8 mouse cellular contexts compared by ENCODE assay signal in genomic region chr10:60346701-60347405, GRCm38 (mm10). TPM values are rescaled to one million over a fixed set of nuclear protein-coding genes. Genes with fewer than 3 reads are reported as not detected.
A peak's percentile ranks its signal among the peaks of the same experiment; 100 is the strongest.
DNase-seq lines count a peak whose midpoint lies in the region; ATAC-seq and TF ChIP-seq lines count a peak whose summit lies in the region.

TSS of gene Vsir (plus strand) at chr10:60346851.

- no peaks in the 10 kb centered on the region for H3K9me3 ChIP-seq in forebrain, embryonic 12.5 days
- H3K9me3 ChIP-seq in heart, postnatal 0 days (replicated peaks; ENCODE audit: control insufficient read depth, low read length): no peaks in the 10 kb centered on the region
- H3K9me3 ChIP-seq in liver, embryonic 13.5 days (replicated peaks): no peaks in the 10 kb centered on the region
- no peaks in the 10 kb centered on the region for H3K9me3 ChIP-seq in stomach, embryonic 14.5 days (ENCODE audit: control insufficient read depth, low read depth, low read length)

- H3K27me3 ChIP-seq in forebrain, embryonic 12.5 days: peaks cover 36% of the 10 kb centered on the region
- H3K27me3 ChIP-seq in heart, postnatal 0 days (ENCODE audit: control insufficient read depth, insufficient read depth, low read length): peaks cover 8% of the 10 kb centered on the region; the same call in 1 of the 2 replicates
- no peaks in the 10 kb centered on the region for H3K27me3 ChIP-seq in liver, embryonic 13.5 days
- no peaks in the 10 kb centered on the region for H3K27me3 ChIP-seq in stomach, embryonic 14.5 days (ENCODE audit: control insufficient read depth, insufficient read depth, low read length)

- TF ChIP-seq EP300 in heart, postnatal 0 days (IDR thresholded peaks at IDR 0.05; ENCODE audit: low read depth): no peak

- peak; percentile 45 for DNase-seq in brain, adult 2 months (ENCODE audit: low read depth, low spot score)
- peak; percentile 68 for DNase-seq in heart, postnatal 0 days (ENCODE audit: low spot score)
- peak; percentile 77 to 86 for DNase-seq in kidney, postnatal 36 days
- peak; percentile 76 for DNase-seq in liver, embryonic 13.5 days
- DNase-seq in naive thymus-derived CD4-positive, alpha-beta T cell, adult 2 months (ENCODE audit: low read depth): peak; percentile 92

- TF ChIP-seq CTCF in heart, postnatal 0 days (IDR thresholded peaks at IDR 0.05; ENCODE audit: low read depth): peak; percentile 59

- H3K4me2 ChIP-seq in forebrain, embryonic 12.5 days: peak within 1 kb of the TSS; percentile 50
- peak within 1 kb of the TSS; percentile 63 for H3K4me2 ChIP-seq in heart, postnatal 0 days (ENCODE audit: low read depth, low read length)
- H3K4me2 ChIP-seq in liver, embryonic 13.5 days: peak within 1 kb of the TSS; percentile 90
- H3K4me2 ChIP-seq in stomach, embryonic 14.5 days (replicated peaks; ENCODE audit: low read depth, low read length): peak within 1 kb of the TSS; percentile 42

- peak within 1 kb of the TSS; percentile 34; the same call in 1 of the 2 replicates for H3K9ac ChIP-seq in forebrain, embryonic 12.5 days
- peak within 1 kb of the TSS; percentile 60 for H3K9ac ChIP-seq in heart, postnatal 0 days (replicated peaks; ENCODE audit: low read depth, low read length)
- peak within 1 kb of the TSS; percentile 87 for H3K9ac ChIP-seq in liver, embryonic 13.5 days
- peak within 1 kb of the TSS; percentile 46 for H3K9ac ChIP-seq in stomach, embryonic 14.5 days (replicated peaks; ENCODE audit: low read depth, low read length)

- H3K4me1 ChIP-seq in forebrain, embryonic 12.5 days: peaks cover 36% of the 10 kb centered on the region
- peaks cover 22% of the 10 kb centered on the region; the same call in 1 of the 2 replicates for H3K4me1 ChIP-seq in heart, postnatal 0 days (ENCODE audit: control insufficient read depth, insufficient read depth)
- H3K4me1 ChIP-seq in liver, embryonic 13.5 days (replicated peaks): peaks cover 71% of the 10 kb centered on the region
- H3K4me1 ChIP-seq in stomach, embryonic 14.5 days (ENCODE audit: control insufficient read depth, insufficient read depth, low read length): peaks cover 45% of the 10 kb centered on the region

- 0% methylated on average over 37 of the region's 37 CpGs for WGBS in forebrain, embryonic 12.5 days
- under 1% methylated on average over 37 of the region's 37 CpGs for WGBS in heart, postnatal 0 days
- under 1% methylated on average over 37 of the region's 37 CpGs for WGBS in liver, embryonic 13.5 days (ENCODE audit: insufficient replicate concordance)
- 2% methylated on average over 37 of the region's 37 CpGs for WGBS in stomach, embryonic 14.5 days

- peak within 1 kb of the TSS; percentile 29 for H3K4me3 ChIP-seq in forebrain, embryonic 12.5 days (replicated peaks)
- peak within 1 kb of the TSS; percentile 56 for H3K4me3 ChIP-seq in heart, postnatal 0 days (ENCODE audit: low read depth, low read length)
- peak within 1 kb of the TSS; percentile 75 for H3K4me3 ChIP-seq in liver, embryonic 13.5 days (replicated peaks)
- peak within 1 kb of the TSS; percentile 38 for H3K4me3 ChIP-seq in stomach, embryonic 14.5 days (ENCODE audit: low read depth, low read length)

- peak; percentile 59 for ATAC-seq in CD4-positive, CD25-positive, alpha-beta regulatory T cell, adult 4 months
- peak; percentile 57; the same call in 1 of the 2 replicates for ATAC-seq in forebrain, embryonic 12.5 days (ENCODE audit: low FRiP score)
- peak; percentile 79 for ATAC-seq in heart, postnatal 0 days (ENCODE audit: insufficient read depth, low read depth)
- peak; percentile 64 for ATAC-seq in liver, embryonic 13.5 days (ENCODE audit: low read depth)
- ATAC-seq in stomach, embryonic 14.5 days (ENCODE audit: insufficient number of reproducible peaks, insufficient read depth, low FRiP score, low read depth): no peak

- H3K27ac ChIP-seq in forebrain, embryonic 12.5 days: no peak within 1 kb of the TSS
- H3K27ac ChIP-seq in heart, postnatal 0 days (ENCODE audit: low read depth): peak within 1 kb of the TSS; percentile 88
- peak within 1 kb of the TSS; percentile 94 for H3K27ac ChIP-seq in liver, embryonic 13.5 days
- peak within 1 kb of the TSS; percentile 62; the same call in 1 of the 2 replicates for H3K27ac ChIP-seq in stomach, embryonic 14.5 days (ENCODE audit: low read length)

- no peaks in the 10 kb centered on the region for H3K36me3 ChIP-seq in forebrain, embryonic 12.5 days (replicated peaks)
- no peaks in the 10 kb centered on the region for H3K36me3 ChIP-seq in heart, postnatal 0 days (replicated peaks; ENCODE audit: control insufficient read depth, insufficient read depth, low read length)
- no peaks in the 10 kb centered on the region for H3K36me3 ChIP-seq in liver, embryonic 13.5 days
- H3K36me3 ChIP-seq in stomach, embryonic 14.5 days (ENCODE audit: control insufficient read depth, insufficient read depth, low read length): no peaks in the 10 kb centered on the region

RNA-seq across cellular contexts. Expression of gene Vsir, which starts in this region (rescaled TPM):
- polyA plus RNA-seq in CD4-positive, CD25-positive, alpha-beta regulatory T cell, adult 4 months (2017; shearing (Covaris generic)): 100 to 1,000 TPM; 171 to 206 TPM
- 1.00 and 1.3 TPM in 2 replicates for polyA plus RNA-seq in forebrain, embryonic 12.5 days (2016; fragmentation: Nextera tagmentation; extraction: Ambion mirVana)
- total RNA-seq in heart, postnatal 0 days (2014; rRNA removed; ENCODE audit: low replicate concordance): 8.3 and 117 TPM in 2 replicates
- 4.6 and 4.7 TPM in 2 replicates for polyA plus RNA-seq in heart, postnatal 0 days (2015; fragmentation: Nextera tagmentation; extraction: Ambion mirVana)
- polyA plus RNA-seq in liver, embryonic 13.5 days (2015; fragmentation: Nextera tagmentation; extraction: Ambion mirVana): 3.7 and 4.9 TPM in 2 replicates
- polyA plus RNA-seq in stomach, embryonic 14.5 days (2014; fragmentation: Nextera tagmentation; extraction: Ambion mirVana): 4.9 and 6.8 TPM in 2 replicates

Comparison
In these comparisons a context has a peak if more than half of its experiments do, and no peak if none do; other contexts are left out.
1. RNA of gene Vsir (polyA plus RNA-seq): 171 to 206 TPM in CD4-positive, CD25-positive, alpha-beta regulatory T cell, adult 4 months; 4.9 to 6.8 TPM in stomach, embryonic 14.5 days, 4.6 to 4.7 TPM in heart, postnatal 0 days, 3.7 to 4.9 TPM in liver, embryonic 13.5 days and 1.00 to 1.3 TPM in forebrain, embryonic 12.5 days; every median in the first group is over 10 times any median in the second.
2. H3K9ac ChIP-seq: peak in every context shown above with its lines; median percentile 87 in liver, embryonic 13.5 days; 60 in heart, postnatal 0 days; 46 in stomach, embryonic 14.5 days; 34 in forebrain, embryonic 12.5 days.
3. Peak in every context shown above with its lines, with median percentiles within 50 percentile points of each other: DNase-seq, H3K4me2 ChIP-seq and H3K4me3 ChIP-seq.